Mouse (Mus musculus): ENCODE measurements around the gene Alpk3.

Alpk3 gene

GRCm38 (mm10) chr7:81075299-81075698 lies 17.9 kb downstream of the Alpk3 start:
- DNase-seq, result peak; percentile 86

- no peak for DNase-seq
Measured at GRCm38 (mm10) chr7:81075732-81076131, 18.3 kb downstream of the Alpk3 start.

GRCm38 (mm10) chr7:81077009-81077408 lies 19.6 kb downstream of the Alpk3 start:
- DNase-seq, result no peak

GRCm38 (mm10) chr7:81078740-81079139 lies 21.3 kb downstream of the Alpk3 start:
- DNase-seq, result no peak

GRCm38 (mm10) chr7:81093420-81093965 lies 36.1 kb downstream of the Alpk3 start:
- no peak for DNase-seq

GRCm38 (mm10) chr7:81094104-81094757 lies 36.8 kb downstream of the Alpk3 start:
- no peak for DNase-seq

GRCm38 (mm10) chr7:81100341-81100740 lies 42.9 kb downstream of the Alpk3 start:
- no peak for DNase-seq

GRCm38 (mm10) chr7:81102854-81103253 lies 45.5 kb downstream of the Alpk3 start:
- no peak for DNase-seq

GRCm38 (mm10) chr7:81105525-81105924 lies 48.1 kb downstream of the Alpk3 start:
- DNase-seq, result no peak

- no peak for DNase-seq
Measured at GRCm38 (mm10) chr7:81108226-81108625, 50.8 kb downstream of the Alpk3 start.

GRCm38 (mm10) chr7:81109717-81110651 lies 52.6 kb downstream of the Alpk3 start:
- DNase-seq, result no peak

- no peak for DNase-seq
Measured at GRCm38 (mm10) chr7:81110791-81111190, 53.4 kb downstream of the Alpk3 start.

- DNase-seq, result no peak
Measured at GRCm38 (mm10) chr7:81111729-81112128, 54.3 kb downstream of the Alpk3 start.

- no peak for DNase-seq
Measured at GRCm38 (mm10) chr7:81112686-81113360, 55.4 kb downstream of the Alpk3 start.

GRCm38 (mm10) chr7:81114555-81114954 lies 57.2 kb downstream of the Alpk3 start, which contains the start of gene Slc28a1:
TSS of gene Slc28a1 (plus strand) at chr7:81114799.
- DNase-seq, result no peak

- no peak for DNase-seq
Measured at GRCm38 (mm10) chr7:81121099-81121498, 63.7 kb downstream of the Alpk3 start.

GRCm38 (mm10) chr7:81122808-81123207 lies 65.4 kb downstream of the Alpk3 start:
- no peak for DNase-seq

- no peak for DNase-seq
Measured at GRCm38 (mm10) chr7:81123553-81123952, 66.2 kb downstream of the Alpk3 start.

GRCm38 (mm10) chr7:81124773-81125172 lies 67.4 kb downstream of the Alpk3 start:
- no peak for DNase-seq

GRCm38 (mm10) chr7:81125215-81126175 lies 68.1 kb downstream of the Alpk3 start:
- DNase-seq, result no peak

- no peak for DNase-seq
Measured at GRCm38 (mm10) chr7:81131864-81132263, 74.5 kb downstream of the Alpk3 start.

GRCm38 (mm10) chr7:81132851-81133279 lies 75.5 kb downstream of the Alpk3 start:
- DNase-seq, result no peak
